Mouse (Mus musculus) intestine, postnatal 0 days (tissue): Measurements from ENCODE around the gene Cd40lg. TPM values are rescaled to one million over a fixed set of nuclear protein-coding genes. Genes with fewer than 3 reads are reported as not detected.

ENCODE experiments used
- ATAC-seq: fragments of 200-750 bp; cut with Nextera tagmentation; 2 replicates; pipeline ENCODE4 v1.8.0; 2017; ENCODE audit warnings: mild to moderate bottlenecking, moderate TSS enrichment, moderate library complexity
- H3K27ac ChIP-seq: fragments of 300-500 bp; sonication (generic); 2 replicates; pipeline ENCODE4 v1.5.1; 2014; ENCODE audit warnings: mild to moderate bottlenecking, low read depth, low read length, moderate library complexity
- H3K27me3 ChIP-seq: fragments of 300-500 bp; sonication (generic); replicated peaks from 2 replicates; pipeline ENCODE4 v1.6.1; 2014; ENCODE audit warnings: low read length, mixed read lengths; ENCODE audit not compliant: control insufficient read depth, insufficient read depth
- H3K36me3 ChIP-seq: fragments of 300-500 bp; sonication (generic); 2 replicates; pipeline ENCODE4 v1.6.1; 2014; ENCODE audit warnings: mild to moderate bottlenecking, moderate library complexity; ENCODE audit not compliant: control insufficient read depth, insufficient read depth
- H3K4me1 ChIP-seq: fragments of 300-500 bp; sonication (generic); replicated peaks from 2 replicates; pipeline ENCODE4 v1.6.1; 2014; ENCODE audit warnings: antibody characterized with exemption, low read length, mixed read lengths; ENCODE audit not compliant: control insufficient read depth, insufficient read depth
- H3K4me2 ChIP-seq: fragments of 300-500 bp; sonication (generic); replicated peaks from 2 replicates; pipeline ENCODE4 v1.6.1; 2014; ENCODE audit warnings: low read depth, mild to moderate bottlenecking, moderate library complexity
- H3K4me3 ChIP-seq: fragments of 300-500 bp; sonication (generic); 2 replicates; pipeline ENCODE4 v1.5.1; 2014; ENCODE audit warnings: low read depth, low read length
- H3K9ac ChIP-seq: fragments of 300-500 bp; sonication (generic); 2 replicates; pipeline ENCODE4 v1.6.1; 2014; ENCODE audit warnings: mild to moderate bottlenecking, low read depth, low read length
- H3K9me3 ChIP-seq: fragments of 300-500 bp; sonication (generic); 2 replicates; pipeline ENCODE4 v1.6.1; 2016; ENCODE audit warnings: mixed run types; ENCODE audit not compliant: control insufficient read depth
- CTCF ChIP-seq: sonication (generic); IDR thresholded peaks from 2 replicates; pipeline ENCODE4 v1.5.1; 2016; ENCODE audit warnings: low read depth, mild to moderate bottlenecking, control low read depth, antibody characterized with exemption, moderate library complexity
- WGBS: fragments of 180-500 bp; shearing (Covaris S2); extraction: QIAGEN DNeasy Blood & Tissue Kit; methylation state at CpG from one replicate; pipeline ENCODE4 v1.1.7; 2014; 5-methylcytosine and 5-hydroxymethylcytosine counted together
- polyA plus RNA-seq: library from polyadenylated mRNA; unstranded; fragments of >200 nt; fragmentation: Nextera tagmentation; extraction: Ambion mirVana; gene quantifications from 2 replicates; pipeline ENCODE4 v1.2.1, GENCODE M21; 2015

Cd40lg gene
- polyA plus RNA-seq: not detected in 2 replicates

DNA sequence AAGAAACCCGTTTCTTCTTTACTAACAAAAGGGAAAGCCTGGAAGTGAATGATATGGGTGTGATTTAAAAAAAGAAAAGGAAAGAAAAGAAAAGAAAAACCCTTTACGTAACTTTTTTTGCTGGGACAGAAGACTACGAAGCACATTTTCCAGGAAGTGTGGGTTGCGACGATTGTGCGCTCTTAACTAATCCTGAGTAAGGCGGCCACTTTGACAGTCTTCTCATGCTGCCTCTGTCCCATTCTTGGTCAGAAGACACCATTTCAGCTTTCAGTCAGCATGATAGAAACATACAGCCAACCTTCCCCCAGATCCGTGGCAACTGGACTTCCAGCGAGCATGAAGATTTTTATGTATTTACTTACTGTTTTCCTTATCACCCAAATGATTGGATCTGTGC lies at the start of gene Cd40lg:
Cd40lg (plus strand) TSS at position 268 of the 400 bp plus-strand sequence.
- Histone ChIP-seq H3K36me3 (no peaks in the 10 kb centered on the region), H3K9ac (no peak within 1 kb of the TSS), H3K9me3 (no peaks in the 10 kb centered on the region), H3K27ac (no peak within 1 kb of the TSS), H3K4me1 (no peaks in the 10 kb centered on the region), H3K4me3 (no peak within 1 kb of the TSS), H3K4me2 (no peak within 1 kb of the TSS), H3K27me3 (no peaks in the 10 kb centered on the region)
- WGBS: 83% methylated on average over 9 of the region's 9 CpGs
- ATAC-seq: no peak
- no peak for TF ChIP-seq CTCF

DNA sequence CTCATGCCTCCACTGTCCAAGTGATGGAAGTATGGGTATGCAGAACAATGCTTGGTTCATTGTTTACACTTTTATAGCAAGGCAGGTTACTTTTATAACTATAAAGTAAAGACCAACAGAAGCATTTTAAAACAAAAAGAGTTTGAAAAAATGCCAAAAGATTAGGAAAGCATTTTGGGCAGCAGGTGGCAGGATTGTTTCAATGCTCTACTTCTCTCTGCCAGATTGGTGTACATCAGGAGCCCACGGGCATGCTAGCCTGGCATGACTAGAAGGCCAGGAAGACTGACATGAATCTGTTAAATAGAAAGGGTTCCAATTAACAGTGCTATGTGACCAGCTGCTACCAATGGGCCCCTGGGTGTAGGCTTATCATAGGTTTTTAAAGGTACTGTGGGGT lies 45.4 kb upstream of the Cd40lg start:
- 75% methylated on average over 1 of the region's 1 CpGs for WGBS
- no peaks in the 10 kb centered on the region for H3K9me3 ChIP-seq
- ATAC-seq: no peak

DNA sequence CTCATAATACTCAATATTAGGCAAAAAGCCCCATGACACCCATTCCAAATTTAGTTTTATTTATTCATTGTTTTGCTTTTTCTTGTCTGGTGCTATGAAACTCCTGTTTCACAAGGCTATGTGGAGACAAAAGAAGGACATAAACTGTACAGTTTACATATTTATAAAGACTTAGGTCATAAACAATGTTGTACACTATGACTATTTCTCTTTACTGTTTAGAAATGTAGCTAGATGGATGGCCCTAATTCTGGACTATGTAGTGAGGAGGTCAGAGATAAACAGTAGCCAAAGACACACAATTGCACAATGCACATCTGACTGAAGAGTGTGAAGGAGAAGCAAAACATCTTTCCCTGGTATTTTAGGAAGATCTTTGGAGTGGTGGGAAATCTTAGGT lies 40.7 kb upstream of the Cd40lg start:
- no peaks in the 10 kb centered on the region for H3K4me1 ChIP-seq
- no peak overlapping the region for H3K27ac ChIP-seq
- no peaks in the 10 kb centered on the region for H3K9me3 ChIP-seq
- ATAC-seq: no peak
- H3K36me3 ChIP-seq: no peaks in the 10 kb centered on the region
- H3K27me3 ChIP-seq: no peaks in the 10 kb centered on the region
- no peak overlapping the region for H3K4me3 ChIP-seq
- no peak for TF ChIP-seq CTCF
- no peak overlapping the region for H3K4me2 ChIP-seq
- H3K9ac ChIP-seq: no peak overlapping the region

More for the DNA sequence above, 45.4 kb upstream of the Cd40lg start:
- no peaks in the 10 kb centered on the region for H3K27me3 ChIP-seq
- H3K4me3 ChIP-seq: no peak overlapping the region
- H3K4me1 ChIP-seq: no peaks in the 10 kb centered on the region
- H3K27ac ChIP-seq: no peak overlapping the region
- no peaks in the 10 kb centered on the region for H3K36me3 ChIP-seq
- H3K4me2 ChIP-seq: no peak overlapping the region
- H3K9ac ChIP-seq: no peak overlapping the region
- TF ChIP-seq CTCF: no peak

DNA sequence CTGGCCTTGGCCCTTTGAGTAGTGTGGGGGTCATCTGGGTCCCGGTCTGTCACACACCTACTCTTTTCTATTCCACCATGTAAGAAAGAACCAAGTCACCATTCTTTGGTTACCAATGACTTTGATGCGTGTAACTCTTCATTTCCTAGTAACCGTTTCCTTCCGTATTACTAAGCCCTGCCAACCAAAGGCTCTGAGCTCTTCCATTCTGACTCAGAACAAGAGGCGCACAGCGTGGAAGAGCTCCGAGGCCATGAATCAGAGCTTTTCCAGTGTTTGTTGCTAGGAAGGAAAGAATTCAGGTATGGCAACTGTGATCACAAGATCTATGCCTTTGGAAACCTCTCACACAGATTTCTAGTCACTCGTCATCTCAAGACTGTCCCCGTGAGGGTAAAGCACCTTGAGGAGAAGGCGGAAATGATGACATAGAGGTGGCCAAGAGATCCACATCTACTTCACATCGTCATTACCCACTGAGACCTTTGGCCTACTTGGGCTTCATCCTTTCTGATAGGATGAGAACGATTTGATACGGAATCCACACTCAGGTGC lies 34.6 kb upstream of the Cd40lg start:
- TF ChIP-seq CTCF: no peak
- H3K27me3 ChIP-seq: no peaks in the 10 kb centered on the region
- H3K36me3 ChIP-seq: no peaks in the 10 kb centered on the region
- no peaks in the 10 kb centered on the region for H3K4me1 ChIP-seq
- ATAC-seq: no peak
- H3K4me3 ChIP-seq: no peak overlapping the region
- 95% methylated on average over 13 of the region's 13 CpGs for WGBS
- H3K9ac ChIP-seq: no peak overlapping the region
- no peak overlapping the region for H3K4me2 ChIP-seq
- no peaks in the 10 kb centered on the region for H3K9me3 ChIP-seq
- H3K27ac ChIP-seq: no peak overlapping the region

DNA sequence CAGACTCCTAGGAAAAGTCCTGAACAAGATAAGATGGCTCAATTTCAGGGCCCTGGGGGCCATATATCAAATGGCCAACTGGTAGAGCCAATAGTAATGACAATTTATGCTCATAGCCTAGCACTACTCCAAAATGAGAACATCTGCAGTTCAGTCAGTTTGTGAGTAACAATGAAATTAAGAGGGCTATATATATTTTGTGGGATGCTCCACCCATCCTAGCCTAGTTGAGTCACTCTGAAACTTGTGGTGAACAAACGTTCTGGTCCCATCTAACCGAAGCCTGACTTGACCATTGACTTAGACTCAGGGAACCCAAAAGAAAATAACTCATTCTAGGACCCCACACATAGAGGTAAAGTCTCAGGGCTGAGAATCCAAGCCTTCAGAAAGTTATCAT lies 29.5 kb upstream of the Cd40lg start:
- H3K36me3 ChIP-seq: no peaks in the 10 kb centered on the region
- H3K27me3 ChIP-seq: no peaks in the 10 kb centered on the region
- H3K9ac ChIP-seq: no peak overlapping the region
- H3K4me2 ChIP-seq: no peak overlapping the region
- TF ChIP-seq CTCF: no peak
- no peak for ATAC-seq
- WGBS: 89% methylated on average over 2 of the region's 2 CpGs
- no peak overlapping the region for H3K4me3 ChIP-seq
- no peaks in the 10 kb centered on the region for H3K4me1 ChIP-seq
- H3K27ac ChIP-seq: no peak overlapping the region
- H3K9me3 ChIP-seq: no peaks in the 10 kb centered on the region

DNA sequence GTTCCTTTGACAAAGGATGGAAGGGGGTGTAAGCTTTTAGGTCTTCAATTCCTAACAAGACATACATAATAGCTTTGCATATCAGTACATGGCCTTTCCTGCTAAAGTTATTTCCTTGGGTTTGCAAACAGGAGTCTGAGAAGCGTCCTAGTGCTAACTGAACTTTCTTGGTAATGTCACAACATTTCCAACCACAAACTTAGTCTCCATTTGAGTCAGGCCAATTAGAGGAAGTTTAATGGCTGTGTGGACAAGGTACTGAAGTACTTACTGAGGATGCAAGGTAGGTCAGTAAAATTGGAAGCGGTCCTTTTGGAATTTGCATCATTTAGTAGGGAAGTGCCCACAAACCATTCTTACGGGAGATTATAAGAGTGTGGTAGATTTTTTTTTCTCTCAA lies 28.6 kb upstream of the Cd40lg start:
- no peak for TF ChIP-seq CTCF
- Histone ChIP-seq H3K36me3 (no peaks in the 10 kb centered on the region), H3K27ac (no peak overlapping the region), H3K4me3 (no peak overlapping the region), H3K27me3 (no peaks in the 10 kb centered on the region), H3K4me2 (no peak overlapping the region), H3K9ac (no peak overlapping the region), H3K9me3 (no peaks in the 10 kb centered on the region), H3K4me1 (no peaks in the 10 kb centered on the region)
- ATAC-seq: no peak
- 85% methylated on average over 3 of the region's 3 CpGs for WGBS

DNA sequence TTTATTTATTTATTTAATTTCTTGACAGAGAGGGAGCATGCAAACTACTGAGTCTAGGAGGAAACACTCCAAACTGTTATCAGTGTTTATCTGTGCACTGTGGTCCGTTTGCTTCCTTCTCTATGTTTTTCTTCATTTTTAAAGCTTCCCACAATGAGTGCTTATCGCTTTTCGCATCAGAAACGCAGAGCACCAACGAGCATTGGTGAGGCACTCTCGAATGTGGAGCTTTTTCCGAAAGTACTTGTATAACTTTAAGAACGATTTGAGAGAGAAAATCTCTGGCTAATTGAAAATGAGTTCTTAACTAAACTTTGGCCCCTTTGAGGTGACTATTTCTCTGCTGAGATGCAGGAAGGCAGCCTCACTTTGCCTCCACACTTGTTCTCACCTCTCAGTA lies 24.6 kb upstream of the Cd40lg start:
- no peak for ATAC-seq
- no peak overlapping the region for H3K4me3 ChIP-seq
- 82% methylated on average over 8 of the region's 8 CpGs for WGBS
- no peaks in the 10 kb centered on the region for H3K27me3 ChIP-seq
- no peaks in the 10 kb centered on the region for H3K4me1 ChIP-seq
- no peak for TF ChIP-seq CTCF
- no peaks in the 10 kb centered on the region for H3K9me3 ChIP-seq
- H3K9ac ChIP-seq: no peak overlapping the region
- no peaks in the 10 kb centered on the region for H3K36me3 ChIP-seq
- H3K27ac ChIP-seq: no peak overlapping the region
- H3K4me2 ChIP-seq: no peak overlapping the region
